Mouse (Mus musculus) right cerebral cortex, postnatal 25 days (tissue): ENCODE results near the gene Rab11fip4.

Source experiments
- DNase-seq: peaks from one replicate; pipeline ENCODE4 v3.0.0; 2022

Gene Rab11fip4

DNA sequence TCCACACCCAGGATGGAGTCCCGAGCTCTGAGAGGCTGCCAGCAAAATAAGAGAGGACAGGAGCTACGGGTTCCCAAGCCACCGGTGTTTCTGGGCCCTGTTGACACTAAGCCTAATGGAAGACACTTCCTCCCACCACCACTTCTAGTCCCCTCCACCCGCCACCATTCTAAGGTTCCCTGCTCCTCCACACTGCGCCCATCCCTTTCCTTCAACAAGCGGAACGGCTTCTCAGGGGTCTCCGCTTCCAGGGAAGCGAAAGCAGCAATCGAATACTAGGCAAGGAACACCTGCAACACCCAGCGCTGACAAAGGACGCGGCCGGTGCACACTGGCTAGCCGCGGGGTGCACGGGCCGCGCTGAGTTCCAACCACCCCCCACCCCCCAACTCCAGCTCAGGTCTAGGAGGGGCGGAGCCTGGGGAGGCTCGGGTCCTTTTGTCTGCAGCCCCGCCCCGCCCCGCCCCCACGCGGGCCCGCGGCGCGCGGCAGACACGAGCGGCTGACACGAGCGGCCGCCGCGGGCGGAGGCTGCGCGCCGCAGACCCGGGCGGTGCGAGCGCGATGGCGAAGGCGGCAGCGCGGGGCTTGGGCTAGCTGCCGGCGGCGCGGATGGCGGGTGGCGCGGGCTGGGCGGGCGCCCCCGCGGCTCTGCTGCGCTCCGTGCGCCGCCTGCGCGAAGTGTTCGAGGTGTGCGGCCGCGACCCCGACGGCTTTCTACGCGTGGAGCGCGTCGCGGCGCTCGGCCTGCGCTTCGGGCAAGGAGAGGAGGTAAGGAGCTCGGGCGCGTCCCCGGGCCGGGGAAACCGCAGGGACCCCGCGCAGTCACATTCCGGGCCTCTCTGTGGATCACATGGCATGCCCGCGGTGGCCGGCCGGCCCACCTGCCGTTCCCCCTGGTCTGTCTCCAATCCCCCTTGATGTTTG lies at the start of gene Rab11fip4:
Gene Rab11fip4 (plus strand): TSS at position 549 of the 927 bp plus-strand sequence.
- peak; percentile 65 for DNase-seq

DNA sequence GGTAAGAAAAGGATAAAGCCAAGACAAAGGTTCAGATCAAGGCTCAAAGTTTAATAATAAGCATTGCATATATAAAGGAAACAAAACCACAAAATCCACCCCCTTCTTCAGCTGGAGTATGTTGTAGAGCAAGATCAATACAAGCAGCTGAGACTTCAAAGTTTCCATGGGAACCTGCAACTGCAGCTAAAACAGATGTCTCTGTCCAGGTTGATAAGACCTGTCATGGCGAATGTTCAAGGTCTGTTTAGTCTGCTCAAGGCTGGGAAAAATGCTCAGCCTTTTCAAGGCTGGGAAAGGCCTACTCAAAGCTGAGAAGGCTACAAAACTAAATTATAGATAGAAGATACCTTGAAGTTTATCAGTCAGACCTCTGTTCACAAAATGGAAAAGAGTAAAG lies 38.4 kb upstream of the Rab11fip4 start:
- no peak for DNase-seq

DNA sequence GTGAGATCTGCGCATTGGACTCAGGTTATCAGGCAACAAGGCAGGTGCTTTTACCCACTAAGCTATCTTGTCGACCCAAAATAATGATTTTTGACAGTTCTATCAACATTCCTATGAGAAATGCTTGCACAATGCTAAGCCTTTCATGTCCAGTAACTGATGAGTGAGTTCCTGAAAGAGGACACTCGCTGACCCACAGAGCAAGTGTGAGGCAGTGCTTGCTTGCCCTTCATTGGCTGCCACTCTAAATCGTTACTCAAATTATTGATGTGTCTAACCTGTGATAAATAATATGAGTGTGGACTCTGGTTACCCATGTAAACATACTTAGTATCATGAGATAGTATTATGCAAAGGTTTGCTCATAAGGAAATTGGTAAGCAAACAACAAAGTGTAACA lies 30.5 kb upstream of the Rab11fip4 start:
- no peak for DNase-seq

DNA sequence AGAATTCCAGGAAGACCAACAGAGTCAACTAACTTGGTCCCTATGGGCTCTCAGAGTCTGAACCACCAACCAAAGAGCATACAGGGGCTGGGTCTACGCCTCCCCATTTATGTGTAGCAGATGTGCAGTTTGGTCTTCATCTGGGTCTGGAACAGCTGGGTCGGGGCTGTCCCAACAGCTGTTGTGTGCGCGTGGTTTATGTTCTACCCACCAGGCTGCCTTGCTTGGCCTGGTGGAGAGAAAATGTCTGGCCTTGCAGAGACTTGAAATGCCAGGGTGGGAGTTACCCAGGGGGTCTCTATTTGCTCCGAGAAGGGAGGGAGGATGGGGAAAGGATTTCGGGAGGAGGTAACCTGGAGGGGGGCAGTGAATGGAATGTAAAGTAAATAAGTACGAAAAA lies 27.5 kb upstream of the Rab11fip4 start:
- DNase-seq: no peak

DNA sequence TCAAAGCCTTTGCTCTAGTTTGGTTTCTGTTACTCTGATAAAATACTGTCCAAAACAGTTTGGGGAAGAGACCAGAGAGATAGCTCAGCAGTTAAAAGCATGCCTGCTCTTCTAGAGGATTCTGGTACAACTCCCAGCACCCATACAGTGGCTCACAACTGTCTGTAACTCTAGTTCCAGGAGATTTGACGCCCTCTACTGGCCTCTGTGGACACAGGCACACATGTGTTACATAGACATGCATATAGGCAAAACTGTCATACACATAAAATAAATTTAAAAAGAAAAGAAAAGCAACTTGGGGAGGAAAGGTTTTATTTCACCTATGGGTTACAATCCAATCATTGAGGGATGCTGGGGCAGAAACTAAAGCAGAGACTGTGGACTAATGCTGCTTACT lies 24.1 kb upstream of the Rab11fip4 start:
- no peak for DNase-seq

DNA sequence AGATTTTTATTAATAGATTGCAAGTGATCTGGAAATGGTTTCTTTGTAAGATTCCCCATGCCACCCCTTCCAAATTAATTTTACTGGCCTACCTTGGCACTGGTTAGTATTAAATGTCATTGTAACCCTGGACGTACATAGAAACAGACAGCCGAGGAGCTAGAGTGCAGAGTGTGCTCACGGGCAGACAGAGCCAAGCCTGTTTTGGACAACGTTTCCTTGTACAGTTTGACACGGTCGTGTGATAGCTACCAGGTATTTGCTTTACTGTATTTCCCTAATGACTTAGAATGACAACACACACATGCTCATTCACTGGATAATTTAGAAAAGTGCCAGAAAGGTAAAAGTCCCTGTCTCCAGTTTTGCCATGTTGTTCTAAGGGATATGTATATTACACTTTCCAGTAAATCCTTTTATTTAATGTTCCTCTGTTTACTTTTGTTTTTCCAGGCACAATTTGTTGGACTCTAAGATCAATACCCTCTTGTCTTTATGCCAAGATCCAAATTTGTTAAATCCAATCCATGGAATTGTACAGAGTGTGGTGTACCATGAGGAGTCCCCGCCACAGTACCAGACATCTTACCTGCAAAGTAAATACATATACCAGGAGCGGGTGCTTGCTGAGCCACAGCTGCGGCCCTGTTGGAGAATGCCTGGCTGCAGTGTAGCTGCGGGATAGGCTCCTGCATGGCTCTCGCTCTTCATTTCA lies 22.7 kb upstream of the Rab11fip4 start:
- DNase-seq: no peak

DNA sequence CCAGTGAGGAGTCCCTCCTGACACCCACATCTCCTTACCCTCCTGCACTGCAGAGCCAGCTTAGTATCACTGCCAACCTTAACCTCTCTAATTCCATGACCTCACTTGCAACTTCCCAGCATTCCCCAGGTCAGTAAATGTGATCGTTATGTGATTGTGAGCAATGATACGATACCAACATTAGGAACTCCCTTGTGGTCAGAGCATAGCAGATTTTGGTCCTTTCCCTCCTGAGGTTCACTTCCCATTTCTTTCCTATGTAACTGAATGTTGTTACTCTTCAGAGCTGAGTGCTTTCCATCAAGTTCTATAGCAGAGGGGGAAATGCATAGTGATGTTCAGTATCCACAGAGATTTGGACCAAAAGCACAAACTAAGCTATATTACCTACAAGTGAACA lies 20.7 kb upstream of the Rab11fip4 start:
- DNase-seq: no peak

DNA sequence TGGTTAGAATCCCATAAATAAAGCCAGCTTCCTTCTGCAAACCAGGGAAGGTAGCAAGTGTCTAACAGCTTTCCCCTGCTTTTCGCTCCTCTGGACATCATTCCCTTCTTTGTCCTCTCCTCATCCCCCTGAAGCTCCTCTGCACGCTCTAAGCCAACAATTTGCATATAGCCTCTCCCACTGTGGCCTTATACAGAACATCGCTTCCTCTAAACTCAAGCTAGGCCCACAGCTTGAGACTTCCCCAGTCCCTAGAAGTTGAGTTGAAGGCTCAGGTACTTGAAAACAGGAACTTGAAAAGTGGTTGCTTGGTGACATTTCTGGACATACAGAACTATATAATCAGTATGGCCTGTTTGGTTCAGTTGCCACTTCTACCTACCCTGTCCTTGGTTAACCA lies 17.2 kb upstream of the Rab11fip4 start:
- no peak for DNase-seq

DNA sequence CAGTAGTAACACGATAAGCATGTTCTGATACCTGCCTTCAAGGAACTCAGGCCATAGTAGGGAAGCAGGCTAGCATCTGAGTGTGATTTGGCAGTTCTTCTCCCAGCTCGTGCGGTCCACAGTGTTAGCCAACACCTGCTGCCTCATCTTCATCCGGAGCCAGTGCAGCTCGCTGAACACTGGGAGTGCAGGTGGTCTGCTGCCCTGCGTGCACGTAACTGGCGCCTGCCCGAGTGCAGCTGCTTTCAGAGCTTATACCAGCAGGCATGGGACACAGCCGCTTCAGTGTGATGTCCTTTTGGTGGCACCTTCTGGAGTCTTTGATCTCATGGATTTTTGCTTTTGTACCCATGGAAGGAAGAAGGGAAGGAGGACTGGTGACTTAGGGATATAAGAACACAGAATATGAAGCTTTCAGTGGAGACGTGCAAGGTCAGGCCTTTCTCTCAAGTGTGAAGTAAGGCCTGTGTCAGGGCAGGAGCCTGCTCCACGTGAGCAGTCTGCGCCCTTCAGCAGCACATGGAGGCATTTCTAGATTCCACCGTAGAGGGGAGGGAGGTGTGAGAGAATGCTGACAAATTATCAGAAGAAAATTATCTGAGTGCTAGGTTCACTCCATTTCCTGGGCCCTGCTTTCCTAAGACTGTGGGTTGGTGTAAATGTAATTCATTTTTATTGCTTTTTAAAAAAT lies 15.5 kb upstream of the Rab11fip4 start:
- no peak for DNase-seq

DNA sequence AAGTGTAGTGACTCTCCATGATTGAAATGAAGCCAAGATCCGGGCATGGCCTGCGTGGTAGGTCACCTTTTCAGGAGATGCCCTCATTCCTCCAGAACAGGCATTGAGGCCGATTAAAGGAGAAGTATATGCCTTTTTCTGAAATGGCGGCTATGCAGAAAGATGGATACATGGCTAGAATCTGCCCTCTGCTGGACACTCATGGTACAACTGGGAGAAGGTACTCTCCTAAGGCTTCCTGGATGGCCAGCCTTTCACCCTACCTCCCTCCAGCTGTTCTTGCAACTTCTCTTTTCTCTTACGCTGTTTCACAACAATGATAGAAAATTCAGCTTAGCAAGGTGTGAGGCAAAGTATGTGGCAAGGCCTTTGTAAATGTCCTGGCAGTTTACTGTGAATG lies 13.3 kb upstream of the Rab11fip4 start:
- DNase-seq: peak; percentile 74

DNA sequence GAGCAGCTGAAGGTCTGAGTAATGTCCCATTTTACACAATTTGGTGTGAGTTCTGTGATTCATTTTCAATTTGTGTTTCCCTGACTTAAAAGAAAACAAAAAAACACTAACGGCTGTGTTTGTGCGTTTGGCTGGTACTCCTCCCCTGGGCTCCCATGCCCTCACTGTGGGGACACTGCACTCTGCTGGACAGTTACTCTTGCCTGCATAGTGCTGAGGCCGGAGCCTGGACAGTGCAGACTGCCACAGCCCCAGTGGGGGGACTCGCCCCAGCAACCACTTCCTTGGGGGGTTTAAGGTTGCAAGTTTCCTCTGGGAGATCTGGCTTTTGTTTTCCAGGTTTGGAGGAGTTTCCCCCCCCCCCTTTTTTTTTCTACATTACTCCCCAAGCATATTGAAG lies 10.4 kb upstream of the Rab11fip4 start:
- no peak for DNase-seq

DNA sequence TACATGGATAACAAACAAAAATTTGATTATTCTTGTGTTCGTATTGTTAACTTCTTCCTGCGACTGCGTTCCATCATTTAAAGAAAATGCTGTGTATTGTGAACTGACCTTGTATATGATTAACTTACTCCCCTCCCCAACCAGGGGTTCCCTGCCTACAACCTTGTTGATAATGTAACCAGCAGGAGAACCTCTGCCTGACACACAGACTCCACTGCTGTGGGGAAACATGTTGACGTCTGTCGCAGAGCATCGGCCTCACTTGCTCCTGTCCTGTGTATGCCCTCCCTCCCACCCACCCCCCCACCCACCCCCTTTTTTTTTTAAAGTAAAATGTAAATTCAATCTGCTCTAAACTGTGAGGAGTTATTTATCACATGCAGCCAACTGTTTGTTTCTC lies 9.8 kb upstream of the Rab11fip4 start:
- DNase-seq: no peak

DNA sequence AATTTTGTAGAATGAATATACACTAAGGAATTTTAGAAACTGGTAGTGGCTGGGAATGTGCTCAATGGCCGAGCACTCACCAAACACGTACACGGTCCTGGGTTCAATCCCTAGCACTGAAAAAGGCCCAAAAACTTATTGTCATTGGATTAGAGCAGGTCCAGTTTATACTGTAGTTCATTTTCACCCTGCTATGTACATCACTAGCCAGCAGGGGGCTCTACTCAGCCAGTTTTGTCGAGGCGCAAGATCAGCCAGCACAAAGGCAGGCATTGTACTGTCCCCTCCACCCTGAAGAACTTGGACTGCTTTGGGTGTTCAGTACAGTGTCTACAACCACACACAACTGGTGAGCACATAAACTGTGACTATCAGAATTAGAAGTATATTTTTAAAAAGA lies 6.8 kb upstream of the Rab11fip4 start:
- DNase-seq: peak; percentile 63

DNA sequence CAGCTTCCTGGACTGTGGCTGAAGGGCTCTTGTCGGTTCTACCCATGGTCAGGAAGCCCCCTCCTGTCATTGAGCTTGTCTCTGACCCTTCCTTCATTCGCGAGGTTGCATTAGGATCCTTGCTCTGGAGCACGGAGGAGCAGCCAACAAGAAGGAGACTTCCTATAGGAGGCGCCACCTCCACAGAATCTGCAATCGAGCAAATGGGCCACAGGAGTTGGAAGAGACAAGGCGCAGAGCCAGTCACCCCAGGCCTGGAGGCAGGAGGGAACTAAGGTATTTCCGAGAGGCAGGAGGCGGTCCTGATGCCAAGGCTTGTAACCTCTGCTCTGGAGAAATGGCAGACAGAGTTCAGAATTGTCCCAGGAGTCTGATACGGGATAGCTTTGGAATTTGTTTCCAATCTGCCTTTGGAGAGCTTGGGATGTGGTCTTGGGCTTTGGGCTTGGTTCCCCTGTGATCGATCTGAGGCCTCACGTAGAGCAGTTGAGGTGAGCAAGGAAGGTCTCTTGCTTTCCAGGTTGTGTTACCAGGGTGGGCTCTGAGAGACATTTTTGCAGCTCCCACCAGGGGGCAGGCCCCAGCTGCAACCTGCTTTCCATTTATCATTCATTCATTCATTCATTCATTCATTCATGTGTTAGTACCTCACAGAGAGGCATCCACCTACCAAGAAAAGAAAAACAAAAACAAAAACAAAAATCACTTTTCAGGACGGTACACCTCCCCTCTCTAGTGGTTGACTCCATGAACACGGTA lies 1.5 kb upstream of the Rab11fip4 start:
- DNase-seq: no peak

DNA sequence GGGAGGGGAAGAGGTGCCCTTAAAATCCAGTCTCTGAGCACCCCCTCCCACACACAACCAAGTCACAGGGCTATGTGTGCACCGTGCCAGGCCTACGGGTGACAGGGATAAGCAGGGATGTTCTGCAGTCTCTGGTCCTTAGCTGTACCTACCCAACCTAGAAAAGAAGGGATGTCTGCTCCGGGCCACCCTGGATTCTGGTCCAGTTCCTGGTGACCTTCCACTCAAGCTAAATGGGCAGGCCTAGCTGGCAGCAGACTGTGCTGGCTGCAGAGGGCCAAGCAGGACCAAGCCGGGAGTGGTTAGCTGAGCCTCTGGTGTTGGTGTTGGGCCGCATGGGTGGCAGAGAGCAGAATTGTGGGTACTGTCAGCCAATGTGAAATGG lies 571 bp downstream of the Rab11fip4 start:
- peak; percentile 52 for DNase-seq

DNA sequence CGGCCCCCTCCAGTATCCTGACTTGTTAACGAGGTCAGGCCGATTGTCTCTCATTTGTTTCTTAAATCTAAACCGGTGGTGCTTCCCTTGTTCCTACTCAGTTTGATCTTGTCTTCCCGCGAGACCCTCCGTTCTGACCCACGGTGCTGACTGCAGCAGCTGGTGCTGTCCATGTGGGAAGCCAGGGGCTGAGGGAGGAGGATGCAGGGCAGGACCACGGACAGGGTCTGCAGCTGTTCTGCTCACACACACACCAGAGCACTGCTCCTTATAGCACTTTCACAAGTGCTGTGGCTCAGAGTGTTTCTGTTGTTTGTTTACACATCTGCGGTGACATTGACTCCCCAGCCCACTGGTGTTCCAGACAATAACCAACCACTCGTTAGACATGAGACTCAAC lies 2.5 kb downstream of the Rab11fip4 start:
- no peak for DNase-seq

DNA sequence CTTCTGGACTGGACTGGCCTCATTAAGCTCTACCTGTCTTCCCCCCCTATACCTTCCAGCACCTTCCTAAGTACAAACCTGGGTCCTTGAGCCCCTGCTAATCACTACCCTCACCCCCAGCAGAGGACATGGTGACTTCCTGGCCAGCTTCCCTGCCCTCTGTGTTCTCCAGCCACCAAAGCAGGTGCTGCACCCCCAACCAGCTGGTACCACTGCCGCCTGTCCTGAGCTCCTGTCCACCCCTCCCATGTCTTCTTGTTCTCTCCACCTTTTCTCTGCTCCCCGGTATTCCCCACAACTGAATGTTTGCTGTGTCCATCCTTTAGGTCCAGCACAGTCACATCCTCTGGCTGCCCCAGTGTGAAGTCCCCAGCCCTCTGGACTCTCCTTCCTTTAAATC lies 19.4 kb downstream of the Rab11fip4 start:
- DNase-seq: no peak

DNA sequence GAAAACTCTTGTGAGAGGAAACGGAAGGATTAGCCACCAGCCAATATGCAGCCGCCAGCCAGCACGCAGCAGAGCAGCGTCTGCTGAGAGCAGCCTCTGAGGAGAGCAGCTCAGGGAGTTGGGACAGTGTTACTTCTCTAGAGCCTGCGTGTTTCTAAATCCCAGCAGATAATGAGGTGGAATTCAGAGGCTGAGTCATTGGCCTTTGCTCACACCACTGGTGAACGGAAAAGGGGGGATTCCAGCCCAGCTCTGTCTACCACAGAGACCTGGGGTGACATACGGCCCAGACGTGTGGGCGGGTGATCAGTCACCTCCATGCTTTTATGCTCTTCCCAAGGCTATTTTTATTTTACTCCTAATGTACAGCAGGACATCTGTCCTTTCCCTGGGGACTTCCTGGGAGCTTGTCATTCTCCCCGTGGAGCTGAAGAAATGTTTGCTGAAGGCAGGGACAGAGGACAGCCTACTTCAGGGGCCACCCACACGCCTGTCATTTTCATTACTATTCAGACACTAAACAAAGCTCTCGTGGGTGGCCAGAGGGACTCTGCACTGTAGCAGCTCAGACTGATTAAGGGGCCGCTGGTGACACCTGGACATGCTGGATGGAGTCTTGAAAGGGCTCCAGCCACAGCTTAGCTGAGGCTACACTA lies 20.1 kb downstream of the Rab11fip4 start:
- DNase-seq: peak; percentile 52

DNA sequence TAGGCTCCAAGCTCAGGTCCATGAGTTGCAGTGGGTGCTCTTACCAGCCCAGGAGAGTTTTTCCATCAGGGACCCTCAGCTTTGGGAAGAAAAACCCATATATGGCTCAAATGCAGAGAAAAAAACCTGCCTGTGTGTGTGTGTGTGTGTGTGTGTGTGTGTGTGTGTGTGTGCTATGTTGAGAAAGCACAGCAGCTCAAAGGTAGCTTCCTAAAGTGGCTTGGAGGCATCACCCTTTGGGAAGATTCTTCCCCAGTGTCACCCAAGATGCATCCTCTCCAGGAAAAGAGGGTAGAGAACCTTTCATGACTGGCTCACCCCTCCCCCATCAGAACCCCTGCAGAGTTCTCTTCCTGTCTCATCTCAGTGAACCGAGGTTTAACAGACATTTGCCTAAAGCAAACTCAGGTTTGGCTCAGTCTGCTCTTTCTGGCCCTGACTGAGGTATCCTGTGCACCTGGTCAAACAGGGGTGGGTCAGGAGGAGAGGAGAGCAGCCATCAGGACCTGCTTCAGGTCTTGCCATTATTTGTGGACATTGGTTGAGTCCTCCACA lies 21.1 kb downstream of the Rab11fip4 start:
- DNase-seq: no peak

DNA sequence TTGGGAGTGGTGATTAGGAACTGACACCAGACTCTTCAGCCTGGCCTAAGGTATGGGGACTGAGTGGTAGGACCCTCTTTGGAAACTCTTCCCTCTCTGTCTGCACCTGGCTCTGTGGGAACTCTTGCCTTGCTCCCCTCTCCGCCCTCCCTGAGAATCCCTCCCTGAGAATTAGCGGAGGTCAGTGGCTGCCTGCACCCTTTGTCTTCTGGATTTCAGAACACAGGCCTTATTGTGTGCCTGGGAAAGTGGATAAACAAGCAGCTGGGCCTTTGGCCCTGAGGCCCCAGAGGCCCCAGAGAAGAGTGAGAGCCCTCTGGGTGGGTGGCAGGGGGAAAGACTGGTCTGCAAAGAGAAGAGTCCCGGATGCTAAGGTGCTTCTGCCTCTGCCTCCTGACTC lies 22.1 kb downstream of the Rab11fip4 start:
- no peak for DNase-seq

DNA sequence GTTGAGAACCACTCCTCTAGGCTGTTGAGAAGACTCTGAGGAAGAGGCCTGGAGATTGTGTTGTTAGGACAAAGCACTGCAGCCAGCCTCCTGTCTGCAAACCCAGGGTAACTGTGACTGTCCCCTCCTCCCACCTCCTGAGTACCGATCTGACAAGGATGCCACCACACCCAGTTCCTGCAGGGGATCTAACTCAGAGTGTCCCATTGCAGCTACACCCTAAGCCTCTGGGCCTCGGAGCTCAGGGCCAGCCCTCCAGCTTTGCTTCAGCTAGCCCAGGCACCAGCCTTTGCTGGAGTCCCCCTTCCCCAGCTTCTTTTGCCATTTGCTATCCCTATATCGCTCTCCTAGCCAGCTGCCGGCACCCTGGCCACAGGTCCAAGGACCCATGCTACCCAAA lies 22.7 kb downstream of the Rab11fip4 start:
- no peak for DNase-seq

DNA sequence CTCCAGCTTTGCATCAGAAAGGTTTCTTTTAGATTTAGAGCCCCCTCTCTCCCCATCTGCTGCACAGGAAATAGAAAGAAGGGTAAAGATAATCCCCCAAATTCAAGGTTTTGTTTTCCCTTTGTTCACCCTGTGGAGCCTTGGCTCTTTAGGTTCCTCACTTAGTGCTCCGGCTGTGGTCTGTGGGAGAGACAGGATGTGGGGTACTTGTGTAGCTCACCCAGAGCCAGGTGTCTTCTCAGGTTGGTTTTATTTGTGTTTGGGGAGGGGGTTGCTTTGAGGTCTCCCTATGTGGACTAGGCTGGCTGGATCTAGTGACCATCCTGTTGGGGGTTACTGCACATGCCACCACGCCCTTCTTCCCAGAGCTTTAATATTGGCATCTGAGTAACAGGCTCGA lies 23.9 kb downstream of the Rab11fip4 start:
- DNase-seq: no peak
